Mouse (Mus musculus): ENCODE results near the gene Cd83. TPM values are rescaled to one million over a fixed set of nuclear protein-coding genes. Genes with fewer than 3 reads are reported as not detected.

Cd83 gene
- total and polyA plus RNA-seq, 2 experiments from 2014 or later, result 2.3 to 4.4 TPM

DNA sequence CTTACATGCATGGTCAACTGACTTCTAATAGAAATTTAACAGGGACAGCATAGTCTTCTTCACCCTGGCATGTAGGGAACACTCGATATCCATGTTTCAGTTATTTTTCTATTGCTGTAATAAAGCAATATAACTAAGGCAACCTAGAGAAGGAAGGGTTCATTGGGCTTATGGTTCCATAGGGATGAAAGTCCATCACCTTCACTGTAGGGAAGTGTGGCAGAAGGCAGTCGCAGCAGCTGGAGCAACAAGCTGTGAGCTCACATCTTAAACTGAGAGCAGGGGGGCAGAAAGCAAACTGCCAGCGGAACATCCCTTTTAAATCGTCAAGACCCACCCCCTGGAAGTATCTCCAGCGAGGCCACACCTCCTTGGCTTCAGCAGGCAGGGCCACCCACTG lies 44.1 kb downstream of the Cd83 start:
- 0 out of 2 replicates have a peak, but pooled peaks cover 4% of the 10 kb centered on the region for H3K9me3 ChIP-seq (replicated peaks; ENCODE audit: control insufficient read depth, low read length)
- no peak overlapping the region for H3K4me2 ChIP-seq (ENCODE audit: low read depth, low read length)
- TF ChIP-seq EP300 (IDR thresholded peaks at IDR 0.05; ENCODE audit: low read depth) (no peak), CTCF (IDR thresholded peaks at IDR 0.05; ENCODE audit: low read depth) (no peak)
- H3K9ac ChIP-seq (replicated peaks; ENCODE audit: low read depth, low read length), result no peak overlapping the region
- H3K27me3 ChIP-seq (ENCODE audit: control insufficient read depth, insufficient read depth, low read length), result no peaks in the 10 kb centered on the region
- no peaks in the 10 kb centered on the region for H3K4me1 ChIP-seq (ENCODE audit: control insufficient read depth, insufficient read depth)
- no peak for DNase-seq (ENCODE audit: low spot score)
- ATAC-seq (ENCODE audit: insufficient read depth, low read depth), result no peak
- no peak overlapping the region for H3K27ac ChIP-seq (ENCODE audit: low read depth)
- H3K36me3 ChIP-seq (replicated peaks; ENCODE audit: control insufficient read depth, insufficient read depth, low read length), result no peaks in the 10 kb centered on the region
- H3K4me3 ChIP-seq (ENCODE audit: low read depth, low read length), result no peak overlapping the region
- WGBS, result 44% methylated on average over 5 of the region's 5 CpGs

DNA sequence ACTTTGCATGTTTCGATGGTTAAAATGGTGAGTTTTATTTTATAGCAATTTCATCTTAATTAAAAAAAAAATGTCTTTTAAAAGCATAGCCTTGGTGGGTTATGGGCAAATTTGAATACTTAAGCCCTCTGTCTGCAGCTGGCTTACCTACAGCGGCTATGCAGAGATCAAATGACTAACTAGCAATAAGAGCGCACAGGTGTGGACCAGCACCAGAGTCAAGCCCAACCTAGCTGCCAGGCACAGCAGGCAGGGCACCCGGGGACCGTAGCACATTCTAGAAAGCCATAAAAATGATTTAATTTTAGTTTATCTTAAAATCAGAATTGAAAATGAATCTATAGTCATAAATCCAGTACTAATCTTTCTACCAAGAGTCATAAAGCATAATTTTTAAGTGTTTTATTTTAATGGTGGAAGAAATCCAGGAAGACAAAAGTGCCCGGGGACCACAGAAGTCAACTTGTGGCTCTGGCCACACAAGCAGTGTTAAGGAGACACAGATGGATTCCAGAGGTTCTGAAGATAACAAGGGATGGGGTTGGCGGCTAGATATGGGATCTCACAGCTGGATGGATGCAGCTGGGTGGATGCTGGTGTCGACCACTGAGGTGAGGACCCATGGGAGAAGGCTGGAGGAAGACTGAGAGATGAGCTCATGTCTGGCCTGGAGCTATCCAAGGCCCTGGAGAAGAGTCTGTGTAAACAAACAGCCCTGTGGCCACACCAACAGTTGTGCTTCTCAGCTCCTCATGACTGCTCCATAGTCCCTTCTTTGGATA lies 46.5 kb downstream of the Cd83 start:
- TF ChIP-seq EP300 (IDR thresholded peaks at IDR 0.05; ENCODE audit: low read depth) (no peak), CTCF (IDR thresholded peaks at IDR 0.05; ENCODE audit: low read depth) (no peak)
- Histone ChIP-seq H3K4me3 (ENCODE audit: low read depth, low read length) (no peak overlapping the region), H3K27ac (ENCODE audit: low read depth) (no peak overlapping the region), H3K4me2 (ENCODE audit: low read depth, low read length) (no peak overlapping the region), H3K9ac (replicated peaks; ENCODE audit: low read depth, low read length) (no peak overlapping the region), H3K36me3 (replicated peaks; ENCODE audit: control insufficient read depth, insufficient read depth, low read length) (no peaks in the 10 kb centered on the region), H3K4me1 (ENCODE audit: control insufficient read depth, insufficient read depth) (peaks cover under 1% of the 10 kb centered on the region; the same call in 1 of the 2 replicates), H3K9me3 (replicated peaks; ENCODE audit: control insufficient read depth, low read length) (0 out of 2 replicates have a peak, but pooled peaks cover 4% of the 10 kb centered on the region), H3K27me3 (ENCODE audit: control insufficient read depth, insufficient read depth, low read length) (no peaks in the 10 kb centered on the region)
- no peak for DNase-seq (ENCODE audit: low spot score)
- WGBS, result 71% methylated on average over 8 of the region's 8 CpGs
- ATAC-seq (ENCODE audit: insufficient read depth, low read depth), result no peak

DNA sequence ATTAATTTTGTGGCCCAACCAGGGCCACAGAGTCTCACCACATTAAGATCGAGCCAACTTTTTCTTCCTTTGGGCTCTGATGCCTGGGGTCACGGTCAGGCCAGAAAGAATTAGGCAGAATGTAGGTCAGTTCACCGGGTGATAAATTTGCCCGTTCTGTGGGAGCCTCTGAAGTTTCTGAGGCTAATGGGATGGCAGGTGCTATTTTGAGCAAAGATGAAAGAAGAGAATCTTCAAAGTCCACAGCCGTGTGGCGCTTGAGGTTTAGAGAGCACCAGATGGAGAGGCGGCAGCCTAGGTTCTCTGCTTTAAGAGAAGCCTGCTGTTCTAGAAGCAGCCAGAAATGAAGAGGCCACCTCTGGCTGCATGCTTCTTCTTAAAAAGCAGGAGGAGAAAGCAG lies 48.2 kb downstream of the Cd83 start:
- WGBS, result 54% methylated on average over 7 of the region's 7 CpGs
- H3K4me2 ChIP-seq (ENCODE audit: low read depth, low read length), result no peak overlapping the region
- peaks cover 8% of the 10 kb centered on the region for H3K4me1 ChIP-seq (ENCODE audit: control insufficient read depth, insufficient read depth)
- no peak for TF ChIP-seq EP300 (IDR thresholded peaks at IDR 0.05; ENCODE audit: low read depth)
- no peak for TF ChIP-seq CTCF (IDR thresholded peaks at IDR 0.05; ENCODE audit: low read depth)
- no peak overlapping the region for H3K27ac ChIP-seq (ENCODE audit: low read depth)
- H3K36me3 ChIP-seq (replicated peaks; ENCODE audit: control insufficient read depth, insufficient read depth, low read length), result no peaks in the 10 kb centered on the region
- no peak overlapping the region for H3K9ac ChIP-seq (replicated peaks; ENCODE audit: low read depth, low read length)
- H3K9me3 ChIP-seq (replicated peaks; ENCODE audit: control insufficient read depth, low read length), result no peaks in the 10 kb centered on the region
- no peaks in the 10 kb centered on the region for H3K27me3 ChIP-seq (ENCODE audit: control insufficient read depth, insufficient read depth, low read length)
- DNase-seq (ENCODE audit: low spot score), result no peak
- no peak overlapping the region for H3K4me3 ChIP-seq (ENCODE audit: low read depth, low read length)
- no peak for ATAC-seq (ENCODE audit: insufficient read depth, low read depth)

DNA sequence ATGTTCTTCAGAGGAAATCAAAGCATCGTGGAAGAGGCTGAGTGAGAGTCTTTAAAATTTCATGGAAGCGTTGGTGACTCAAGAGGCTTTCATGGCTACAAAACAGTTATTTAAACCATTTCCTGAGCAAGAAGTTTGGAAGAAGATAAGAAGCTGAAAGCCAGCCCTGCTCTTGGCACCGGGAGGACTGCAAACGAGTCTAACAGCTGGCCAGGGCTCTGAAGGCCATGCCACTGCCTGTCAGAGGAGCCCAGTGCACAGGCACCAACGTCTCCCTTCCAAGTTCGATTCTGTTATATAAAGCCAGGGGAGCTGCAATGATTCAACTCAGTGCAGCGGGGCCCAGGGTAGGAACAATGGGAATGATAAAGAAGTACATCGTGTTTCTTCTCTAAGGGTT lies 51.8 kb downstream of the Cd83 start:
- no peaks in the 10 kb centered on the region for H3K36me3 ChIP-seq (replicated peaks; ENCODE audit: control insufficient read depth, insufficient read depth, low read length)
- H3K27me3 ChIP-seq (ENCODE audit: control insufficient read depth, insufficient read depth, low read length), result no peaks in the 10 kb centered on the region
- no peak overlapping the region for H3K9ac ChIP-seq (replicated peaks; ENCODE audit: low read depth, low read length)
- WGBS, result 16% methylated on average over 8 of the region's 8 CpGs
- no peaks in the 10 kb centered on the region for H3K9me3 ChIP-seq (replicated peaks; ENCODE audit: control insufficient read depth, low read length)
- no peak overlapping the region for H3K4me3 ChIP-seq (ENCODE audit: low read depth, low read length)
- TF ChIP-seq EP300 (IDR thresholded peaks at IDR 0.05; ENCODE audit: low read depth), result no peak
- TF ChIP-seq CTCF (IDR thresholded peaks at IDR 0.05; ENCODE audit: low read depth), result no peak
- peaks cover 8% of the 10 kb centered on the region for H3K4me1 ChIP-seq (ENCODE audit: control insufficient read depth, insufficient read depth)
- no peak for DNase-seq (ENCODE audit: low spot score)
- no peak overlapping the region for H3K27ac ChIP-seq (ENCODE audit: low read depth)
- no peak for ATAC-seq (ENCODE audit: insufficient read depth, low read depth)
- no peak overlapping the region for H3K4me2 ChIP-seq (ENCODE audit: low read depth, low read length)

DNA sequence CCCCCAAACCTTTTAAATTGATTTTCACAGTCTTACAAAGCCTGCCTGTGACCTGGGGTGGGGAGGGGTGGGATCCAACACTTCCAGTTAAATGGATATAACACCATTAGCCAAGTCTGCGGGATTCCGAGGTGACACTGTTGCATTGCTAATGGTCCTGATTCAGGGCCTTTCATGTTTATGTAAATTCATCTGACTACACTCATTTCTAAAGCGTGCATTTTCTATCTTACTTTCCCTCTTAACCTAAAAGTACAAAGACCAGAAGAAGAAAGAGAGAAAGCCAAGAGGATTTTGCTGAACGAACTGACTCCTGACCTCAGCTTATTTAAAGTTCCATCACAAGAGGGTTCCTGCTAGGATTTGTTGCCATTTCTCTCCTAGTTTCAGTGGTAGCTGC lies 53.2 kb downstream of the Cd83 start:
- no peak overlapping the region for H3K4me3 ChIP-seq (ENCODE audit: low read depth, low read length)
- no peak overlapping the region for H3K9ac ChIP-seq (replicated peaks; ENCODE audit: low read depth, low read length)
- no peaks in the 10 kb centered on the region for H3K36me3 ChIP-seq (replicated peaks; ENCODE audit: control insufficient read depth, insufficient read depth, low read length)
- peaks cover 8% of the 10 kb centered on the region for H3K4me1 ChIP-seq (ENCODE audit: control insufficient read depth, insufficient read depth)
- TF ChIP-seq EP300 (IDR thresholded peaks at IDR 0.05; ENCODE audit: low read depth) (no peak), CTCF (IDR thresholded peaks at IDR 0.05; ENCODE audit: low read depth) (no peak)
- no peak for ATAC-seq (ENCODE audit: insufficient read depth, low read depth)
- DNase-seq (ENCODE audit: low spot score), result no peak
- H3K4me2 ChIP-seq (ENCODE audit: low read depth, low read length), result no peak overlapping the region
- 65% methylated on average over 4 of the region's 4 CpGs for WGBS
- no peak overlapping the region for H3K27ac ChIP-seq (ENCODE audit: low read depth)
- H3K27me3 ChIP-seq (ENCODE audit: control insufficient read depth, insufficient read depth, low read length), result no peaks in the 10 kb centered on the region
- no peaks in the 10 kb centered on the region for H3K9me3 ChIP-seq (replicated peaks; ENCODE audit: control insufficient read depth, low read length)

DNA sequence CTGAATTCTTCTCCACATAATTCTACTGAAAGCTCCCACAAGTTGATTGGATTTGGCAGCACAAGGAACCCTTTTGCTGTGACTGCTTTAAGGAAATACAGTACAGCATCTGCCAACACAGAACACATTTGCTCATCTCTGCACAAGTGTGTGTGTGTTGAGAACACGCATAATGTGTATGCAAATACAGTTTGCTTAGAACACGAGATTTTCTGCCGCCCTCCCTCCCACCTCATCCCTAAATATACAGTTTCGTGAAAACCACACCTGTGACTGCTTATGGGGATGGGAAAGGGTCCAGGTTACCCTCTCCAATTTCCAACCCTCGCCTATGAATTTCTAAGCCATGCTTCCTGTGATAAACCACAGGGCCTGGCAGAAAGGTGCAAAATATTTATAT lies 60.6 kb downstream of the Cd83 start:
- Histone ChIP-seq H3K4me2 (ENCODE audit: low read depth, low read length) (no peak overlapping the region), H3K27ac (ENCODE audit: low read depth) (no peak overlapping the region), H3K9ac (replicated peaks; ENCODE audit: low read depth, low read length) (no peak overlapping the region), H3K4me1 (ENCODE audit: control insufficient read depth, insufficient read depth) (no peaks in the 10 kb centered on the region), H3K9me3 (replicated peaks; ENCODE audit: control insufficient read depth, low read length) (no peaks in the 10 kb centered on the region), H3K36me3 (replicated peaks; ENCODE audit: control insufficient read depth, insufficient read depth, low read length) (no peaks in the 10 kb centered on the region), H3K4me3 (ENCODE audit: low read depth, low read length) (no peak overlapping the region), H3K27me3 (ENCODE audit: control insufficient read depth, insufficient read depth, low read length) (no peaks in the 10 kb centered on the region)
- TF ChIP-seq CTCF (IDR thresholded peaks at IDR 0.05; ENCODE audit: low read depth), result no peak
- WGBS, result 79% methylated on average over 5 of the region's 5 CpGs
- ATAC-seq (ENCODE audit: insufficient read depth, low read depth) (no peak), DNase-seq (ENCODE audit: low spot score) (no peak)

All from heart, postnatal 0 days (tissue).